Mouse (Mus musculus) ES-E14 (cell line): ENCODE measurements around the gene Il4ra. TPM values are rescaled to one million over a fixed set of nuclear protein-coding genes. Genes with fewer than 3 reads are reported as not detected.

Source experiments
- DNase-seq: peaks from one replicate; pipeline ENCODE4 v3.0.0-alpha.2; 2013; ENCODE audit warnings: low read depth, low spot score
- H3K27ac ChIP-seq: 2 replicates; pipeline ENCODE4 v1.5.1; 2012; ENCODE audit warnings: low read depth, mild to moderate bottlenecking, low read length, moderate library complexity, mixed read lengths; ENCODE audit not compliant: poor library complexity, insufficient read depth, severe bottlenecking
- H3K36me3 ChIP-seq: 2 replicates; pipeline ENCODE4 v1.6.1; 2012; ENCODE audit warnings: mild to moderate bottlenecking, low read length, moderate library complexity, mixed read lengths; ENCODE audit not compliant: control insufficient read depth, poor library complexity, insufficient read depth, severe bottlenecking
- H3K4me1 ChIP-seq, 2 experiments: fragments of 150-350 bp in 1 of 2; sonication (generic) in 1 of 2; 2 replicates each; pipeline ENCODE4 v1.6.1; 2012; ENCODE audit warnings: low read length in 2 of 2, mild to moderate bottlenecking in 1 of 2, mixed read lengths in 1 of 2; ENCODE audit not compliant: control insufficient read depth in 2 of 2, insufficient read depth in 2 of 2, poor library complexity in 1 of 2
- H3K4me3 ChIP-seq, 2 experiments: fragments of 150-350 bp in 1 of 2; sonication (generic) in 1 of 2; 2 replicates each; pipeline ENCODE4 v1.5.1; 2012; ENCODE audit warnings: low read length in 2 of 2, low read depth in 1 of 2, mild to moderate bottlenecking in 1 of 2, mixed read lengths in 1 of 2; ENCODE audit not compliant: insufficient read depth in 1 of 2, poor library complexity in 1 of 2, severe bottlenecking in 1 of 2
- H3K9ac ChIP-seq: 2 replicates; pipeline ENCODE4 v1.6.1; 2012; ENCODE audit warnings: low read depth, mild to moderate bottlenecking, low read length, mixed read lengths; ENCODE audit not compliant: poor library complexity, insufficient read depth, severe bottlenecking
- H3K9me3 ChIP-seq: fragments of 150-350 bp; sonication (generic); 2 replicates; pipeline ENCODE4 v1.6.1; 2012; ENCODE audit warnings: low read depth, mild to moderate bottlenecking, low read length; ENCODE audit not compliant: control insufficient read depth, insufficient read depth
- CHD2 ChIP-seq: IDR thresholded peaks from 2 replicates; pipeline ENCODE4 v1.6.1; 2014; ENCODE audit warnings: mild to moderate bottlenecking, low read depth, low read length, inconsistent platforms
- HCFC1 ChIP-seq: IDR thresholded peaks from 2 replicates; pipeline ENCODE4 v1.6.1; 2012; ENCODE audit warnings: low read length, inconsistent platforms, borderline replicate concordance; ENCODE audit not compliant: insufficient read depth
- MAFK ChIP-seq: IDR thresholded peaks from 2 replicates; pipeline ENCODE4 v1.6.1; 2014; ENCODE audit warnings: mild to moderate bottlenecking, low read depth, low read length, inconsistent platforms; ENCODE audit not compliant: insufficient read depth
- ZC3H11A ChIP-seq: IDR thresholded peaks from 2 replicates; pipeline ENCODE4 v1.6.1; 2012; ENCODE audit warnings: low read depth, mild to moderate bottlenecking, inconsistent platforms, low read length, borderline replicate concordance
- ZNF384 ChIP-seq: IDR thresholded peaks from 2 replicates; pipeline ENCODE4 v1.6.1; 2012; ENCODE audit warnings: low read depth, low read length, inconsistent platforms
- in situ Hi-C, 2 experiments: fragments of 600-800 bp; cut with MboI; formaldehyde crosslinking; loops; one replicate each; pipeline ENCODE4 v1.15.1; 2025; ENCODE audit warnings: low sequenced_read_pairs in 2 of 2, inconsistent platforms in 1 of 2; ENCODE audit not compliant: unreplicated experiment in 2 of 2
- total RNA-seq: library from RNA; depleted of rRNA; stranded (reverse); fragments of 300-350 nt; gene quantifications from 2 replicates; pipeline ENCODE4 v1.2.3, GENCODE M21; 2012; rRNA removed

The Il4ra gene
- total RNA-seq, 1 experiment, result 3.4 TPM

DNA sequence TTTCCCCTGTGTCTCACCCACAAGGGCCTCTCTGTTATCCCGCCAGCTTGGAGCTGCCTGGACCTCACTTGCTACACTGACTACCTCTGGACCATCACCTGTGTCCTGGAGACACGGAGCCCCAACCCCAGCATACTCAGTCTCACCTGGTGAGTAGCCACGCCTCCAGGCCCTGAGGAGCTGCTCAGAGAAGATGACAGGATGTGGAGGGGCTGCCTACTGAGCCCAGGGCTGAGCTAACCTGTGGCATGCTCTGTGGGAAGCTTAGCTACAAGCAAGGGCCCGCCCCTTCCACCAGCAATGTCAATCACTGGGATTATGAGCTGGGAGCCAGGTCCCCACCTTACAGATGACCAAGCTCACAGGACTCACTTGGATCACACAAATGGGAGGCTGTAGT lies 73.3 kb downstream of the Il4ra start:
- H3K9me3 ChIP-seq, result no peaks in the 10 kb centered on the region
- in situ Hi-C loops, result no loop called here
- H3K4me3 ChIP-seq, result no peak overlapping the region
- TF ChIP-seq CHD2 (no peak), MAFK (no peak), ZNF384 (no peak), HCFC1 (no peak), ZC3H11A (no peak)
- H3K27ac ChIP-seq, result no peak overlapping the region
- no peaks in the 10 kb centered on the region for H3K4me1 ChIP-seq
- no peak overlapping the region for H3K9ac ChIP-seq
- DNase-seq, result no peak
- no peaks in the 10 kb centered on the region for H3K36me3 ChIP-seq

GRCm38 (mm10) chr7:125625829-125626228 lies 73.9 kb downstream of the Il4ra start:
- Histone ChIP-seq H3K27ac (no peak overlapping the region), H3K36me3 (no peaks in the 10 kb centered on the region), H3K9ac (no peak overlapping the region), H3K4me3 (no peak overlapping the region), H3K9me3 (no peaks in the 10 kb centered on the region), H3K4me1 (no peaks in the 10 kb centered on the region)
- in situ Hi-C loops, result no loop called here
- no peak for TF ChIP-seq ZNF384
- TF ChIP-seq CHD2, result no peak
- no peak for TF ChIP-seq HCFC1
- no peak for TF ChIP-seq MAFK
- no peak for TF ChIP-seq ZC3H11A
- DNase-seq, result no peak

Other genes with a start within 250 kb of the Il4ra start
- 4.8 and 6.7 TPM in 2 replicates for gene Kdm8, start 107.4 kb upstream of the Il4ra start, total RNA-seq
- gene Nsmce1, start 60.5 kb upstream of the Il4ra start, total RNA-seq, result 62.5 and 72.3 TPM in 2 replicates
- 0.58 TPM in 1 of 2 replicates, not detected in the other for gene Il21r, start 51.3 kb downstream of the Il4ra start, total RNA-seq
- gene Gtf3c1, start 155.7 kb downstream of the Il4ra start, total RNA-seq, result 83.5 and 95.4 TPM in 2 replicates
- 4.4 and 4.8 TPM in 2 replicates for gene D430042O09Rik, start 155.8 kb downstream of the Il4ra start, total RNA-seq